Mouse (Mus musculus): Measurements from ENCODE around the gene Iqschfp.

Iqschfp gene

DNA sequence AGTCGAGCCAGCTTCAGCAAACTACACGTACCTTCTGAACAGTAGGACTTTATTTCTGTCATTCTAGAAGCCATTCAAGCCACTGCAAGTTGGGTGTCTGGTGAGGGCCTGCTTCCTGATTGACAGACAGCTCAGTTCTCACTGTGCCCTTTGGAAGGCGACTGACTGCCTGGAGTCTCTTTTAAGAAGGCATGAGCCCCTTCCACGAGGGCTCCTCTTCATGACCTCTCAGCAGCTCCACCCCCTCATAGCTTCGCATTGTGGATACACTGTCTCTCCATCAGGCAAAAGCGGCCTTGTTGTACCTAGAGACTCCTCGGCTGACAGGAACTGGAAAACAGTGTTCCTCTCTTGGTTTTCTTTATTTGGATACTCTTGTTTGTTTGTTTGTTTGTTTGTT, 676.7 kb downstream of the Iqschfp start:
- no peak for DNase-seq (ENCODE audit: low read depth, low spot score)

DNA sequence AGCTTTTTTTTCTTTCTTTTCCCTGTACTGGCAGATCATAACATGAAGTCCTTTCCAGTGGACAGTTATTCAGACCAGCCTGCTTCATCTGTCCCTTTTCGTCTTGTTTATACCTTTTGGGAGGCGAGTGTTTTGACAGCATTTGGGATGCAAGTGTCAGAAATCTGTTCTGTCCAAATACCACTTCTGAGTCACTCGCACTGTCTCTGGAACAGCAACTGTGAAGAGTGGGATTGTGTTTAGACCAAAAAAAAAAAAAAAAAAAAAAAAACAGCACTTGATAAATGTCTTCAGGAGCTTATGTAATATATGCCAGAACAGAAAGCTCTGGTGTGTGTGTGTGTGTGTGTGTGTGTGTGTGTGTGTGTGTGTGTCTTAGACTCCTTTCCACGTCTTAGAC, 678.3 kb downstream of the Iqschfp start:
- DNase-seq (ENCODE audit: low read depth, low spot score) = no peak

DNA sequence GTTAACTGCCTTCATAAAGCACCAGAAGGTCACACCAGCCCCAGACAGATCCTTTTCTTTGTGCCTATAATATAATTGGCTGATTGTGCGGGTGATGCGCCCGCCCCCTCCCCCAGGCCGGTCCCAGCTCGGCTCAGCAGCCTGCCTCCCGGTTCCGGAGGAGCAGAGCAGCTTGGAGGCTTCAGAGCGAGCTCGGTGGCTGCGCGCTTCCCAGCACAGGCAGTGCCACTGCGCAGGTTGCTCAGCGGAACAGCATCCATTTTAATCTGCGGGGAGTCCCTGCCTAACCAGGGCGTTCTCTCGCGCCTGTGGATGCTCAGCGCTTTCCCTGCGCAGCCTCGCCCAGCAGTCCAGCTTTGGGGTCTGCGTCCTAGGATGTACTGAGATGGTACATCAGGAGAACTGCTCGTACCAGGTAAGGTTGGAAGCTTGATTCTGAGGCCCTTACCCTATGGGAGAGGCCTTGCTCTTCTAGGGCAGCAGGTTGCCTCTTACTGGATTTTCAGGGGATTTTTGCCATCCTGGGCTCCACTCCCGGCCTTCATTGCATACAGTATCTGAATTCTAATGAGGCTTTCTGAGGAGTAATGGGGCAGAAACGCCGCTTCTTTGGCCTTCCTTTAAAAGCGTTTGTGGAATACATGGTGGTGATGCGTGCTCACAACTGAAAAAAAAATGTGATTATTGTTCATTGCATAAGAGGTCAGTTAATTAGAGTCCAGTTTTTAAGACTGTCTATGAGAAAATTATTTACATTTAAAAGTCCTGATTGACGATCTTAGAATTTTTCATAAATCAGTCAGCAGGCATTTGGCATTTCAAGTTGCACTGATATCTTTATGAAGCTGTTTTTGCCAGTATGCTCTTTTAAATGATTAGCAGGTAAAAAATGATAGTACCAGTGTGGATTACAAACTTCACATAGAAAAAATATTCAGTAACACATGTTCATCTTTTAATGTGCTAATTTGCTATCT, 680.5 kb downstream of the Iqschfp start:
- no peak for DNase-seq (ENCODE audit: low read depth, low spot score)

DNA sequence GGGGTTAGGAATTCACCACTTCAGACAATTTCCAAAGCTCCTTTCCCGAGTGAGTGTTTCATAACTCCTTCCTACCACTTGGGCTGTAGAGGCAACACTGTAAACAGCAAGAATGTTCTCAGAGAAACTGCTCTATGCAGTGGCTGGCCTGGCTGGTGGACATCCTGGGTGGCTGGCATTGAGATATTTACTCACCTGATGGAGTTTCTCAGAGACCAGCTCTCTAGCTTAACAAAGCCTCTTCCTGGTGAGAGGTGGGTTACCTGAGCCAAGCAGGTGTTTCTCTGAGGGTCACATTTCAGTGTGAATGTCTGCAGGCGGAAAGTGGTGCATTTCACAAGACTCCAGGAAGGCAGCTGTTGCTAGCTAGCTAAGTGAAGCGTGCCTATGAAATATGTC, 681.2 kb downstream of the Iqschfp start:
- no peak for DNase-seq (ENCODE audit: low read depth, low spot score)

DNA sequence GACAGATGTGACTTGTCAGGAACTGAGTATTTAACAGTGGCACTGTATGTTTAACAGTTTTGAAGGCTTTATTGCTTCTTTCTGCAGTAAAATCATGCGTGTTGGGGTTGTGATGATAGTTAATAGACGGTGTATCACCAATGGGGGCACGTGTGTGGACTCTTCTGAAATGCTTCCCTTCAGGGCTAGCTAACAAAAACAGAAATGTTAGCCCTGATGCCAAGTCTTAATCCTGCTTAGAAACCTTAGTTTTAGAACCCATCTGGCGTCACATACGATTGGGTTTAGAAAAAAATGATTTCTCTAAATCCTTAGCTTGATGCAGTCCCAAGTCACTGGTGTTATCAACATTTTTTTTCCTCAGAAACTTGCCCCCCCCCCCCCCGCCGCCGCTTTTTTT, 682.1 kb downstream of the Iqschfp start:
- DNase-seq (ENCODE audit: low read depth, low spot score) = no peak

DNA sequence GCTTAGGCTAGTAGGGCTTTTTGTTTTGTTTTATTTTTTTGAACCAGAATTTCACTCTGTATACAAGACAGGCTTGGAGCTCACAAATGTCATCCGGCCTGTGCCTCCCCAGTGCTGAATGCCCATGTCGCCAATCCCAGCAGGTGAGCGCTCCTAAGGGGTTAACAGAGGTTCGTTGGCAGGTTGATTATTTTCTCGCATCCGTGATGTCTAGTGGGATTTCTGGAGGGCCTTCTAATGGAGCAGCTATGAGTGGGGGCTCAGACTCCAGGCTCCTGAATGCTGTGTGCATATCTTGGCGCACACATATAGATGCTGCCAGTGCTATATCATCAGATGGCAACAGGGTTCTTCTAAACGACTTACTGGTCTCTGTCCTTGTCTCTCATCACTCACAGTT, 682.5 kb downstream of the Iqschfp start:
- DNase-seq (ENCODE audit: low read depth, low spot score) = no peak

DNA sequence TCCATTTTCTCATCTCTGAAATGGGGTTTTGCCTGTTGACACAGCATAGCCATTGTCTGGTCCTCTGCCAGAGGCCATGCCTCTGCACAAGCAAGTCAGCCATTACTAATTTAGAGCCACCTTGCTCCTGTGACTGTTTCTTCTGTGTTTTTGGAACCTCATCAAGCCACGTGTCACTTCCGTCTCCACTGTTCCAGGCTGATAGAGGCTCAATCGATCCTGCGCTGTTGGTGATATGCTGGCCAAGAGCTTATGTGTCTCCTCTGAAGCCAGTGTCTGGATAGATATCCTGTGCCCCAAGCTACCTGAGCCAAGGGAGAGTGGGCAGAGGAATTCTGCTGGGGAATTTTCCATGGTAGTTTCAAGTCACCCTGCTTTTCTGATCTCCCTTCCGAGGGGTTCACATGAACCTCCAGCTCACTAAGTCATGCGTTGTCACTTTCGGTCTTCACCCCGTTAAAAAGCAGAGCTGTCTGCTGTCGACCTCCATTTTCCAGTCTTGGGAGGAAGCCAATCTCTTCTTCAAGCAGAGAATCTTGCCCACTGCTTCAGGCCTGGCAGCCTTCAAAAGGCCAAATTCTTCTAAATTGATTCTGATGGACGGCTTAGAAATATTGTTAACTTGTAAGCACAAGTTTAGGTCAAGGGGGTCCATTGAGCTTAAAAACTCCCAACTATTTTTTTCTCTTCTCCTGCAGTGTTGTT, 683.8 kb downstream of the Iqschfp start:
- DNase-seq (ENCODE audit: low read depth, low spot score) = no peak

DNA sequence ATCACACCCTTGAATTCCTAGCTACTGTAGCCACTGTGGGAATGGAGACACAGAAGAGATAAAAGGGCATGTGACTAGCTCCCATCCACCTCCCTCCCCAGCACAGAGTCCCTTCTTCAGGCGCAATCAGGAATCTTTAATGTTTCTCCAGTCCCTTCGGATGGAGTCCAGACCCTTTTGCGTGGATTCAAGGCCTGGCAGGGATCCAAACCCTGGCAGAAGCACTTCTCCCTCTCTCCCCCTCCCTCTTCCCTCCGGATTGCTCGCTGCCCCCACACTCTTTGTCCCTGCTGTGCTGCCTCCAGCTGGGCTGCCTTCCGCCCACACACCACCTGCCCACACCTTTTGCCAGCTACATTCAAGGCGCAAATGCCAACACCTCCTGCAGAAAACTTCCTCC, 684.4 kb downstream of the Iqschfp start:
- DNase-seq (ENCODE audit: low read depth, low spot score) = no peak

DNA sequence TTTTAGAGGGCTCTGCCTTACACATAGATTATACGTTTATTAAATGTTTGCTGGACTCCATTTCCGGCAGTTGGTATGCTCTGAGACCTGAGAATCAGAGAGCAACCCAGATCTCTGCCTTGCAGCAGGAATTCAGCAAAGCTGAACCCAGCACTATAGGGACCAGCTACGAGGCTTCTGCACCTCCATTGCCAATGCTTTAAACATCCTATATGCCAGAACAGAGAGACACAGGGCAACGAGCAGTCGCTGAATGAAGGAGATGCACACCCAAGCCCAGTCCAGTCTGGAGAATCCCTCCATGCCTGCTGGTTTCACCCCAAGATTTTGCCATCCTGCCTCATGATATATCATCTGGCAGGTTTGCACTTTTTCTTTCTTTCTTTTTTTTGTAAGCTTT, 684.9 kb downstream of the Iqschfp start:
- DNase-seq (ENCODE audit: low read depth, low spot score) = no peak

DNA sequence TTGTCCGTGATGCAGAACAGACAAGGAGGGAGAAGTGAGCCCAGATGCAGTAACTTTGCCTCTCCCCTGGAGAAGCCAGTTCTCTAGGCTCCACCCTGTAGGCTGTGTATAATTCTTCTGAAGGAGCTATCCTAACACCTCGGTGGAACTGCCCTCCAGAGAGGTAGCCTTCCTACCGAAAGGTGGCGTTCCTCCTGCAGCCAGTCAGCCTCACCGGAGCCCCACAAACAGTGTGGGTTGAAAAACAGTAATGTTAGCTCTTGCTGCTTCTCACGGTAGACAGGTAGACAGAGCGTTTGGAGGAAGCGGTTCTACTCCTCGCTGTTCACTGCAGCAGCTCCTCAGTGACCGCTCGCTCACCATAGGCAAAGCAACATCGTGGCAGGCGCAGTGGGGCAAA, 689.6 kb downstream of the Iqschfp start:
- no peak for DNase-seq (ENCODE audit: low read depth, low spot score)

DNA sequence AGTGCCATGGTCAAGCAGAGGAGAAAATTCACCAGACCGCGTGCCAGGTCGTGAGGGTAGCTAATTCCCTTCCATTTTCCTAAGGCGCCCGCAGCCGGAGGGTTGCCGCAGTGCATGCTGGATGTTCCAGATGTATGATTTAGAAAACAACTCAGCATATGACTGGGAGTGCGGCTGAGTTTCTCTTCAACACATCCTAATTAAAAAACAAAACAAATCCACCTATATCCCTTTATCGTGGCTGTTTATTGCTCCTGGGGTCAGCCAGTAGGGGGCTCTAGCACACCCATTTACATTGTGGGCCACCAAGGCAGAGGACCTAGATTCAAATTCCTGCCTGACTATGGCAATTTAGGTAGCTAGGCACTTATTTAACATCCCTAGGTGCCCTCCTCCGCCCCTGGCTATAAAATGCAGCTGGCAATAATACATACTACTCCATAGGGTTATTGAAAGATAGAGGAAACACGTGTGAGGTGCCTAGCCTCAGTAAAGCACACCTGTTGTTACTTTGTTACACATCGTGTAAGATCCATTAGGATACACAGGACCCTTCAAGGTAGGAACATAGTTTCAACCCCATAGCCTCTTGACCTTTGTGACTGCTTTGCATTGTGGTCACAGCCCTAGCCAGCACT, 690.2 kb downstream of the Iqschfp start:
- DNase-seq (ENCODE audit: low read depth, low spot score) = no peak

DNA sequence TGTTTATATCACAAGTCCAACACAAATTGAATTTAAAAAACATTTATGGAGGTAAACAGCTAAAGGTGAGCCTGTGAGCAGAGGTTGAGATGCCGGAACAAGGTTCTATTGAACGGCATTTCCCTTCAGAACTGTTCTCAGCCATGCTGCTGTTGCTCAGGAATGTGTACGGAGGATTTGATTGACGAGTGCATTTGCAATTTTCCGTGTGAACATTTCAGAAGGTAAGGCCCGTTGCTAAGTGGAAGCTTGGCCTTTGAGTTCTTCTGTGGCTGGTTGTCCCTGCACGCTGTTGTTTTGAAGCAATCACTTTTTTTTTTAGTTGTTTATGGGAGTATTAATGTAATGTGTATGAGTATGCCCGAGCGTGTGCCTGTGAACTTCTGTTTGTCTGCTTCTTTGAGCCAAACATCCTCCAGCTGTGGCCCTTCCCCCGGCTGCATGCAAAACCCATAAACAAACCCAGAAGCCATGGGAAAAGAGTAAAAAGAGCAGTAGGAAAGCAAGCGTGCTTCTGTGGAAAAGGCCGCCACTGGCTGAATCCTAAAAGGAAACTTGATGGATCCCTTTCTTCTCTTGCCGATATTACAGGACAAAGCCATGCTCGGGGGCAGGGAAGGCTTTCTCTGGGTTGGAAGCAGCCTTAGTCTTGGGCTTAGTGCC, 691.1 kb downstream of the Iqschfp start:
- DNase-seq (ENCODE audit: low read depth, low spot score) = no peak

DNA sequence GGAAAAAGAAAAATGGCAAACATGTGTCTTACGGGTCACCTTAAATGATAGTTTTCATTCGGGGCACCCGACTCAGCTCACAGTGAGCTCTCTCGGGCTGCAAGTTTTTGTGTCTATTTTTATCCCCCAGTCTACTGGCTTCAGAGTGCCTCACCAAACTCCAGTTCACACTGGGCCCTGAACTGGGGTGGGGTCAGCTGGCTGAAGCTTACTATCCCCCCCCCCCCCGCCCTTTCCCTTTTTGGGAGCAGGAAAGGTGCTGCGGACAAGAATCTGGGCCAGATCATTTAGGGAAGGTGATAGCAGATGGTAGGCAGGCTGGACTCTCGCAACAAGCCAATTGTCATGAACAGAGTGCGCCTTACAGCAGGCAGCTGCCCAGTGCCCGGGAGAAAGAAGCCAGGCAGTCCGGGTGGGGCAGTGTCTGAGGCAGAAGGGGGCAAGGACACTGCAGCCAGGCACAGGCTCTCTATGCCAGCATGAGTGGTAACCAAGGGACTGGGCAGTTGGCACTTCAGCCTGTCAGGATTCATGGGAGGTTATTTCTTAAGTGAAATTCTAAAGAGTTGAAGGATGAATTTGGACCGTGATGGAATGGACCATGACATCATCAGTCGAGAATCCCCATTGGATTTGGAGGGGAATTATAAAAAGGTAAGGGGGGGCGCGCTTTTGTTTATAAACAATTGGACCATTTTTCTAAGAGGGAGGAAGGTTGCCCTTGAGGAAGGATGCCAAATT, 691.9 kb downstream of the Iqschfp start:
- no peak for DNase-seq (ENCODE audit: low read depth, low spot score)

DNA sequence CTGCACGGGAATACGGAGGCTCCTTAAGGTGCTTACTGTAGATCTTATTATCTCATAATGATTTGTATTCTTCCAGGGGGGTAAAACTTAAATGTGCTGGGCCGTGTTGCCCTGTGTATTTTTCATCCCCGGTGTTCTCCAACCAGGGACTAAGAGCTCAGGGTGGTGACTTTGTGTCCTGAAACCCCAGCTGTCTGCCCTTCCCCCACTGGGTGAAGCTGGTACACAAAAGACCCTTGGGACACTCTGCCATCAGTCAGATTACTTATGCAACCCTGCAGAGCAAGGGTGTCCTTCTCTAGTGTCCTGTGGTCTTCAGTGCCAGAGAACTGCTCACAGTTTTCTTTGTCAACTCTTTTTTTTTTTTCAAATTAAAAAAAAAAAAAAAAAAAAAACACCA, 693.2 kb downstream of the Iqschfp start:
- no peak for DNase-seq (ENCODE audit: low read depth, low spot score)

DNA sequence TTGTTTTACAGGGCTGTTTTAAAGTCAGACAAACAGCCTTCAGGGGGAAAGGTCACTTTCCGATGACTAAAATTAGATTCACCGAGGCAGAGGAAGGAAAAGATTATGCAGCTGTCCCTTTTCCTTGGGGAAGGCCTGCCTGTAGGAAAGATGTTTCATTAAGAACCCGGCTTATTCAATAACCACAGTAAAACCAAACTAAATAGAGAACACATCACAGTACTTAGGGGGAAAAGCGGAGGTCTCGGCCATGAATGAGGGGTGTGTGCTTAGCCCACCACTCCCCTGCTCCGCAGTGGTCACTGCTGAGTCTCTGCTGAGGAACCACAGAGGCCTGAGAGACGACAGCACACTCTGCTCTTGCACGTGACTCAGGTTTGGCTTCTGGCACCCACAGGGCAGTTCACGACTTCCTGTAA, 694.6 kb downstream of the Iqschfp start:
- no peak for DNase-seq (ENCODE audit: low read depth, low spot score)

DNA sequence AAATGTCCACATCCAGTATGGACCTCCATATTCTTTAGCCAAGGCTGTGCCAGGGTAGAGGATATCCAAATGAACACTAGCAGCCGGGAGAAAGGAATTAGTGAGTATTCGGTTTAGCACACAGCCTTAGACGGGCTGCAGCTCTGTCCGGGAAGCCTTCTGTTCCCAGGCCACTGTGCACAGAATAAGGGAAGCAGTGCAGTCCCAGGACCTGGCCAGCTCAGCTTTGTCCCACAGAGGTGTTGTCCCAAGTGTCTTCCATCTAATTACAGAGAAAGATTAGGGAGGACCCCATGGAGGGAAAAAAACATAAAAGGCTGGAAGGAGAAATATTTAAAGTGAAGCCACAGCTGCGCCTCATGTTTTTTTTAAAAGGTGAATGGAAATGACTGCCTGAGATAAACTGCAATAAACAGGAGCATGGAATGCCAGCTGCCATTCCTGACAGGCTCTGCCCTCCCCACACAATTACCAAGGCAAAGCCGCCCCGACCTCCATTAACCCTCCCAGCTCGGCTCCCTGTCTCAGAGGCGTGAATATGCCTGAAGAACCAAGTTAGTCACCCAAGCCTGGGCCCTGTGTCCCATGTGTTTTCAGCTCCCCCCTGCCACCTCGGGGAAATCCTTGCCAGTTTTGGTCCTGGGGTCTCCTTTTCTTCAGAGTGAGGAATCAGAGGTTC, 695.7 kb downstream of the Iqschfp start:
- no peak for DNase-seq (ENCODE audit: low read depth, low spot score)

DNA sequence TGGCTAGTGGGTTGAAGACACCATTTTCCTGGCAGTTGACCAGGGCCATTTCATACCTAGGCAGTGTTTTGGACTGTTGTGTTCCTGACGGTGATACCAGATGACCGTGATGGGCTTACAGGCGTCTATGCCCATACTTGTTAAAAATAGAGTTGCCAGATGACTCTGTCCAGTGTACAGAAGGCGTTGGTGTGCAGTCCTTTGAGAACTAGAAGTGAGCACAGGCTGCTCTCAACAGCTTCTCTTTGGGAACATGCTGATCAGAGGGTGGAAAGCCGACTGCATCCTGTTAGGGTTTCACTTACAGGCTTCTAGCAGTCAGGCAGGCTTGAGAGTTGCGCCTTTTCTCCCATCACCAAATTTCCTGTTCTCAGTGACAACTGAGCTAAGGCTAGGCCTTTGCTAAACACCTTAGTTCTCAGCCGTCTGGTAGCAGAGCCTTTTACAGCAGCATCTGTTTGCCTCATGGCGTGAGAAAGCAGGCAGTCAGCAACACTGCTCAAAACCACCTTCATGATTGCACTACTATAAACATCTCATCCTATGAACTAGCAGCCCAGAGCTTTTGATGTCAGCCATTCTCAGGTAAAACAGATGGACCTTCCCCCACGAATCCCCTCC, 697.3 kb downstream of the Iqschfp start:
- DNase-seq (ENCODE audit: low read depth, low spot score) = no peak

DNA sequence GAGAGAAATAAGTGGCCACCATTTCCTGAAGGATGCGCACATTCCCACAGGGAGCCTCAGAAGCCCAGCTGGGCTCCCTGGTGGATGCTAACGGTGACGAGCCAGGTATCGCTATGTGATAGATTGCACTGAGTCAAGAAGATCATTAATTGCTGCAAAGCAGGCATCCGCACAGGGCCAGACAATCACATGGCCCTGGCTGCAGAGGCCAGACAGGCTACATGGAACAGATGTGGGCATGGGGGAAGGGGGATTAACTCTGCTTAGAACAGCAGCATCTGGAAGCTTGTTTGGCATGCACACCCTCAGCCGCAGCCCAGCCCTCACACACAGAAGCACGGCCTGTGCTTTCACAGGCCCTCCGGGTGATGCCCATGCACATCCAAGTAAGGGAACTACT, 698.4 kb downstream of the Iqschfp start:
- no peak for DNase-seq (ENCODE audit: low read depth, low spot score)

DNA sequence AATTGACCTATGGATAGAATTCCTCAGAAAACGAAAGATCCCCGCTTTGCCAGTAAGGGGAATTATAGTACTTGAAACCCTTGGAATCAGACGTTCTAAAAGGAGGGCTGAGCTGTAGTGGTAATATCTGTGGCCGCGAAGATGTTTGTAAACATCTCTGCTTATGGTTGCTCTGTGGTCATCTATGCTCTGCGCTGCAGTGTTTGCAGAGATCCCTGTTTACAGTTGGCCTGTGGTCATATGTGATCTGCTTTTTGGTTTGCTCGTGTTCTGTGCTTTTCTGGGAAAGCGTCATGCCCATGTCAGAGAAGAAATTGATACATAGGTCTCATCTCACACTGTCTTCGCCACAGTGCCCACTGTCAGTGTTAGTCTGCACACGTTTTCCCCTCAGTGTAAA, 700.5 kb downstream of the Iqschfp start:
- DNase-seq (ENCODE audit: low read depth, low spot score) = no peak
